Mouse (Mus musculus): ENCODE measurements around the gene Atp6ap1. TPM values are rescaled to one million over a fixed set of nuclear protein-coding genes. Genes with fewer than 3 reads are reported as not detected.
A peak's percentile ranks its signal among the peaks of the same experiment; 100 is the strongest.

Atp6ap1 gene
- polyA plus RNA-seq, 1 experiment from 2014 or later: 248 TPM

- peak; percentile 71 for DNase-seq (ENCODE audit: low spot score)
- peak; percentile 87 for ATAC-seq (ENCODE audit: low FRiP score)
- Histone ChIP-seq H3K27ac (peak within 1 kb of the TSS; percentile 81), H3K27me3 (ENCODE audit: control insufficient read depth, insufficient read depth, low read length) (no peaks in the 10 kb centered on the region), H3K4me3 (replicated peaks; ENCODE audit: low read length) (peak within 1 kb of the TSS; percentile 39), H3K9ac (peak within 1 kb of the TSS; percentile 63), H3K4me2 (replicated peaks) (peak within 1 kb of the TSS; percentile 64), H3K4me1 (replicated peaks; ENCODE audit: control insufficient read depth, insufficient read depth, low read length) (peaks cover 4% of the 10 kb centered on the region; the same call in 1 of the 2 replicates), H3K36me3 (replicated peaks; ENCODE audit: control insufficient read depth, insufficient read depth) (no peaks in the 10 kb centered on the region), H3K9me3 (ENCODE audit: control insufficient read depth, low read length) (no peaks in the 10 kb centered on the region)
- 16% methylated on average over 10 of the region's 22 CpGs for whole genome bisulfite sequencing
Measured at GRCm38 (mm10) chrX:74353467-74353770, 56.5 kb downstream of the Atp6ap1 start, which contains the start of gene Lage3. Gene Lage3, minus strand, starts transcription at chrX:74353618.

Small RNAs within 50 kb of the gene (microRNA-seq; reads per million reads assigned to microRNA genes)
- gene Mir7091 (0.48 reads per million), gene Mir7092 (1.1 reads per million)

Other genes starting within 250 kb of the Atp6ap1 start
- not detected in 2 replicates for gene Opn1mw, start 169.6 kb upstream of the Atp6ap1 start, polyA plus RNA-seq (2014; fragmentation: Nextera tagmentation; extraction: Ambion mirVana)
- 15.5 and 15.6 TPM in 2 replicates for gene Mecp2, start 161.7 kb upstream of the Atp6ap1 start, polyA plus RNA-seq (2014; fragmentation: Nextera tagmentation; extraction: Ambion mirVana)
- gene Tex28, start 129.3 kb upstream of the Atp6ap1 start, polyA plus RNA-seq (2014; fragmentation: Nextera tagmentation; extraction: Ambion mirVana): not detected in 2 replicates
- gene Tktl1, start 119.8 kb upstream of the Atp6ap1 start, polyA plus RNA-seq (2014; fragmentation: Nextera tagmentation; extraction: Ambion mirVana): 0.08 TPM in 1 of 2 replicates, not detected in the other
- 92.7 and 100.0 TPM in 2 replicates for gene Flna, start 47.3 kb upstream of the Atp6ap1 start, polyA plus RNA-seq (2014; fragmentation: Nextera tagmentation; extraction: Ambion mirVana)
- 14.7 and 17.0 TPM in 2 replicates for gene Emd, start 42.4 kb upstream of the Atp6ap1 start, polyA plus RNA-seq (2014; fragmentation: Nextera tagmentation; extraction: Ambion mirVana)
- gene Rpl10, start 26.3 kb upstream of the Atp6ap1 start, polyA plus RNA-seq (2014; fragmentation: Nextera tagmentation; extraction: Ambion mirVana): 484 and 540 TPM in 2 replicates
- gene Taz, start 15.2 kb upstream of the Atp6ap1 start, polyA plus RNA-seq (2014; fragmentation: Nextera tagmentation; extraction: Ambion mirVana): 48.4 and 56.5 TPM in 2 replicates
- 3.0 and 3.6 TPM in 2 replicates for gene Dnase1l1, start 14.8 kb upstream of the Atp6ap1 start, polyA plus RNA-seq (2014; fragmentation: Nextera tagmentation; extraction: Ambion mirVana)
- 781 and 862 TPM in 2 replicates for gene Gdi1, start 7.9 kb downstream of the Atp6ap1 start, polyA plus RNA-seq (2014; fragmentation: Nextera tagmentation; extraction: Ambion mirVana)
- gene Fam50a, start 15.9 kb downstream of the Atp6ap1 start, polyA plus RNA-seq (2014; fragmentation: Nextera tagmentation; extraction: Ambion mirVana): 45.3 and 46.8 TPM in 2 replicates
- gene Plxna3, start 32.0 kb downstream of the Atp6ap1 start, polyA plus RNA-seq (2014; fragmentation: Nextera tagmentation; extraction: Ambion mirVana): 44.5 and 45.6 TPM in 2 replicates
- 64.0 and 87.6 TPM in 2 replicates for gene Lage3, start 56.5 kb downstream of the Atp6ap1 start, polyA plus RNA-seq (2014; fragmentation: Nextera tagmentation; extraction: Ambion mirVana)
- 68.4 and 74.3 TPM in 2 replicates for gene Ubl4a, start 76.1 kb downstream of the Atp6ap1 start, polyA plus RNA-seq (2014; fragmentation: Nextera tagmentation; extraction: Ambion mirVana)
- gene Slc10a3, start 76.3 kb downstream of the Atp6ap1 start, polyA plus RNA-seq (2014; fragmentation: Nextera tagmentation; extraction: Ambion mirVana): 7.1 and 9.5 TPM in 2 replicates
- 33.2 and 36.0 TPM in 2 replicates for gene Fam3a, start 96.2 kb downstream of the Atp6ap1 start, polyA plus RNA-seq (2014; fragmentation: Nextera tagmentation; extraction: Ambion mirVana)
- gene Ikbkg, start 96.2 kb downstream of the Atp6ap1 start, polyA plus RNA-seq (2014; fragmentation: Nextera tagmentation; extraction: Ambion mirVana): 17.8 and 21.5 TPM in 2 replicates
- gene G6pdx, start 132.1 kb downstream of the Atp6ap1 start, polyA plus RNA-seq (2014; fragmentation: Nextera tagmentation; extraction: Ambion mirVana): 48.8 and 52.3 TPM in 2 replicates
- gene Gm6880, start 184.3 kb downstream of the Atp6ap1 start, polyA plus RNA-seq (2014; fragmentation: Nextera tagmentation; extraction: Ambion mirVana): not detected in 2 replicates

Data from hindbrain, embryonic 14.5 days (tissue).